Mouse (Mus musculus) small intestine, adult 2 months (tissue): Measurements from ENCODE around the gene St8sia2. TPM values are rescaled to one million over a fixed set of nuclear protein-coding genes. Genes with fewer than 3 reads are reported as not detected.

ENCODE experiments used
- H3K27ac ChIP-seq: fragments of 200-500 bp; 2 replicates; pipeline ENCODE4 v1.5.1; 2012; ENCODE audit warnings: low read depth, low read length, control low read depth, inconsistent platforms; ENCODE audit not compliant: insufficient read depth
- H3K27me3 ChIP-seq: fragments of 200-500 bp; 2 replicates; pipeline ENCODE4 v1.6.1; 2012; ENCODE audit warnings: mild to moderate bottlenecking, moderate library complexity, low read length, inconsistent platforms; ENCODE audit not compliant: control insufficient read depth, insufficient read depth
- H3K36me3 ChIP-seq: fragments of 200-500 bp; 2 replicates; pipeline ENCODE4 v1.6.1; 2012; ENCODE audit warnings: mild to moderate bottlenecking, low read length, control low read depth, inconsistent platforms; ENCODE audit not compliant: control insufficient read depth, insufficient read depth
- H3K4me1 ChIP-seq: fragments of 200-500 bp; 2 replicates; pipeline ENCODE4 v1.6.1; 2012; ENCODE audit warnings: low read length, inconsistent platforms, mixed read lengths; ENCODE audit not compliant: control insufficient read depth, insufficient read depth, insufficient read length
- H3K4me3 ChIP-seq: fragments of 200-500 bp; 2 replicates; pipeline ENCODE4 v1.5.1; 2012; ENCODE audit warnings: low read depth, mild to moderate bottlenecking, control low read depth, inconsistent platforms, low read length, moderate library complexity
- CTCF ChIP-seq: fragments of 200-500 bp; IDR thresholded peaks from 2 replicates; pipeline ENCODE4 v1.5.1; 2012; ENCODE audit warnings: low read depth, mild to moderate bottlenecking, control low read depth, inconsistent platforms, low read length, moderate library complexity, mixed read lengths; ENCODE audit not compliant: insufficient replicate concordance, insufficient read length; ENCODE audit errors: extremely low read depth
- POLR2A ChIP-seq: fragments of 200-500 bp; IDR thresholded peaks from 2 replicates; pipeline ENCODE4 v1.6.1; 2012; ENCODE audit warnings: low read depth, mild to moderate bottlenecking, control low read depth, inconsistent platforms, low read length, moderate library complexity
- WGBS: fragments of 180-500 bp; shearing (Covaris S2); methylation state at CpG from one replicate; pipeline ENCODE4 v1.1.7; 2018; 5-methylcytosine and 5-hydroxymethylcytosine counted together
- polyA plus RNA-seq: library from polyadenylated mRNA; depleted of rRNA; stranded (reverse); fragments of >200 nt; gene quantifications from 2 replicates; pipeline ENCODE4 v1.2.3, GENCODE M21; 2012; rRNA removed

Gene St8sia2
- polyA plus RNA-seq: 0.18 and 0.39 TPM in 2 replicates

DNA sequence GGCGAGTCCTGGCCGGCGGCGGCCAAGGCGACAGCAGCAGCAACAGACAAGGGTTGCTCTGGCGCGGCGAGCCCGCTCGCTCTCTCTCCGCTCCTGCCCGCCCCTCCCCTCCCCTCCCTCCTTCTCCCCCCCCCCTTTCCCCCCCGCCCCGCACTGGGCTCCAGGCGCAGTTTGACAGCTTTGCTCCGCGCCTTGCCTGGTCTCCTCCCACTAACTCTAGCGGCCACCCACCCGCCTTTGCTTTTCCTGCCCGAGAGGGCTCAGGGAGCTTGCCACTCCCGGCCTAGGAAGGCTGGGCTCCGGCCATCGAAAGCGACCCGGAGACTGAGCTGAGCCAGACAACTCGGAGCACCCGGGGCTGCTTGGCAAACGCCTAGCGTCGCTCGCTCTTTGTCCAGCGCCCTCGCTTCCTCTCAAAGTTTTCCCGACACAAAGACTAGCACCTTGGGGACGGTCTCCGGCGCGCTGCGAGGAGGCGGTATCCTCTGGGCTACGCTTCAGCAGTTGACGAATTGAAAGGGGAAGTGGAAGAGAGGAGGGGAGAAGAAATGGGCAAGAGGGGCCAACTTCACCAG lies at the start of gene St8sia2:
St8sia2 (minus strand) TSS at position 90 of the 575 bp plus-strand sequence.
- Histone ChIP-seq H3K36me3 (no peaks in the 10 kb centered on the region), H3K27ac (no peak within 1 kb of the TSS), H3K27me3 (peaks cover 19% of the 10 kb centered on the region), H3K4me1 (peaks cover 4% of the 10 kb centered on the region; the same call in 1 of the 2 replicates), H3K4me3 (peak within 1 kb of the TSS; percentile 58)
- no peak for TF ChIP-seq POLR2A
- no peak for TF ChIP-seq CTCF
- 1% methylated on average over 41 of the region's 42 CpGs for WGBS

DNA sequence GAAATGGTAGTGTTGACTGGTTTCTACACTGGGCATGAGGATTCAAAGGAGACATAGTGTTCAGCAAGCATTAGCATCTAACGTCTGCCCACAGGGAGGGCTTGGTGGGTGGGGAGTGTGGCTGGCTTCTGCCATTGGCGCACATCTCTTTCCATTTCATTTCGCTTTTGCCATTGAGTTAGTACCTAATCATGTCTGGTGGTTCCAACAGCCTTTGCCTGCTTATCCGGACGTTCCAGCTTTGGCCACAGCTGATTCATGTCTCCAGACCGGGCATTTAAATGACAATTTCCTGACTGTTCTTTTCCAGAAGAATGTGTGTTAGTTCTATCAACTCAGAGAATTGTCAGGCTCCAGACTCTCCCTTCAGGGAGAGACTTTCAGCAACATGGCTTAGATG lies 47.6 kb upstream of the St8sia2 start:
- WGBS: 85% methylated on average over 6 of the region's 6 CpGs
- no peak overlapping the region for H3K27ac ChIP-seq
- H3K36me3 ChIP-seq: no peaks in the 10 kb centered on the region
- H3K4me3 ChIP-seq: no peak overlapping the region
- TF ChIP-seq CTCF (no peak), POLR2A (no peak)
- H3K4me1 ChIP-seq: no peaks in the 10 kb centered on the region
- no peaks in the 10 kb centered on the region for H3K27me3 ChIP-seq

DNA sequence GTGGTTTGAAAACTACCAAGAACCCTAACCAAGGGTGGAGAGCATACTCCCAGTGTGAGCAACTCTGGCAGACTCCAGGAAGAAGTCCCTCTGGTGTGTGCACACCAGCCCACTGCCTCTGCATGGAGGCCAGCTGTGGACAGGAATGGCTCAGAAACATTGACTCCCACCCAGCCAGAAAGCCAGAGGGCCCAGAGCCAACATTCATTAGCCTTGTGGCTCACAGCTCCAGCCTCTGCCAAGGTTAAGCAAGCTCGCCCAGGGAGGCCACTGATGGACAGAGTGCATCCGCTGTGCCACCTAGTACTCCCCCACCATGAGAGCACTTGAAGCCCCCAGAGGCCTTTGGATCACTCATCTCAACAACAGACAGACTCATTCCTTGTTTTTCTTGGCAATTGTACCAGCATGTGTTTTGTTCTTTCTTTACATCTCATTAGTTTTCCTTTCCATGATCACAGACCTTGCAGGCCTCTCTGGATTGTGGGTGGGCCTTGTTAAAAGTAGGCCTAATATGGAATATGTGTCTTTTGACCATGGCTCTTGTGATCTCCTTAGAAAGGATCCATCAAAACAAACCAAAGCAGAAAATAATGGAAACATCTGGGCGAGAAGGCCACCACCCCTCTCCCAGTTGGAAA lies 46.9 kb upstream of the St8sia2 start:
- no peaks in the 10 kb centered on the region for H3K27me3 ChIP-seq
- H3K27ac ChIP-seq: no peak overlapping the region
- H3K4me3 ChIP-seq: no peak overlapping the region
- 92% methylated on average over 3 of the region's 3 CpGs for WGBS
- no peak for TF ChIP-seq CTCF
- no peak for TF ChIP-seq POLR2A
- no peaks in the 10 kb centered on the region for H3K36me3 ChIP-seq
- no peaks in the 10 kb centered on the region for H3K4me1 ChIP-seq

DNA sequence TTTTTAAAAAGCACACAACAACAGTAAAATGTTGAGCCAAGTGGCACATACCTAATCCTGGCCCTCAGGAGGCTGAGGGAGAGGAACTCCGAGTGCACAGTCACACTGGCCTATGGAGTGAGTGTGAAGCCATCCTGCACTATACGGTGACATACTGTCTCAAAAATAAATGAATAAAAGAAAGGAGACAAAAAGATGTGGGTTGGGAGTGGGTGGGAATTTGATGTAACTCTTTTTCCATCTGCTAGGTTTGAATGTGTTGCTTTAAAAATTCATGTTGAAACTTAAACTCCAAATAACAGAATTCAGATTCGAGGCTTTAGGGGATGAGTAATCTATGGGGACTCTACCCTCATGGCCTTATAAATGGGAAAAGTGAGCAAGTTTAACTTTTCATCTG lies 46.2 kb upstream of the St8sia2 start:
- TF ChIP-seq POLR2A: no peak
- no peak for TF ChIP-seq CTCF
- Histone ChIP-seq H3K36me3 (no peaks in the 10 kb centered on the region), H3K27ac (no peak overlapping the region), H3K4me3 (no peak overlapping the region), H3K27me3 (no peaks in the 10 kb centered on the region), H3K4me1 (no peaks in the 10 kb centered on the region)
- 76% methylated on average over 3 of the region's 3 CpGs for WGBS

DNA sequence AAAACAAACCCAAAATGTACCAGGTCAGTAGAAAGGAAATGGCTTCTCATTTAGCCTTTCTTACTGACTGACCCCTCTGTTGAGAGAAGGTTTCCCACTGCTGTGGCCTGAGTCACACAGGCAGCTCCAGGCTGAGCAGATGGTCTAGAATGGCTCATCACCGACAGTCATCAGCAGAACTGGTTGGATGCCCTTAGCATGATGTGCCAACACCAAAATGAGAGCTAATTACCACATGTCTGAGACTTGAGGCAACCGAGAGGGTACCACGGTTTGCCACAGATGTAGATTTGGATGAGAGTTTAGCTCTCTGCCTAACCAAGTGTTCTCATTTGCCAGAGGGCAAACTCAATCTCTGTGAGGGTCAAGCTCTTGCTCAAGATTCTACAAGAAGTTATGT lies 42.3 kb upstream of the St8sia2 start:
- H3K4me1 ChIP-seq: no peaks in the 10 kb centered on the region
- 87% methylated on average over 3 of the region's 3 CpGs for WGBS
- no peaks in the 10 kb centered on the region for H3K36me3 ChIP-seq
- TF ChIP-seq POLR2A (no peak), CTCF (no peak)
- no peaks in the 10 kb centered on the region for H3K27me3 ChIP-seq
- H3K27ac ChIP-seq: no peak overlapping the region
- no peak overlapping the region for H3K4me3 ChIP-seq

DNA sequence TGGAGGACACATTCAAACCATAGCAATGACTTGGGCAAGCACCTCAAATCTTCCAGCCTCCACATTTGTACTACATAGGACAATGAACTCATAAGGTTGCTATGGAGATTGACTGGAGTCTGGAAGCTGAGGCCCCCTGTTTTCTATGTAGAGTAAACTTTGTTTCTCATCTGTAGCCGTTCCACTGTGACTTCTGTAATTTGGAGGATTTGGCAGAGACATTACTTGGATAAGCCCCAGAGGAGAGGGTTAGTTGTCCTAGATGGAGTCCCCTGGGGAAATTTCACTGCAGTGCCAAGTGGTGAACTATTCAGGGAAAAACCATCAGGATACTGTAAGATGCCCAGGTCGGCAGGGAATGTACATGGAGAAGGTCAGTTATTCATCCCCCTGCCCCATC lies 34.1 kb upstream of the St8sia2 start:
- Histone ChIP-seq H3K4me3 (no peak overlapping the region), H3K4me1 (no peaks in the 10 kb centered on the region), H3K36me3 (no peaks in the 10 kb centered on the region), H3K27me3 (no peaks in the 10 kb centered on the region), H3K27ac (no peak overlapping the region)
- WGBS: 66% methylated on average over 2 of the region's 2 CpGs
- TF ChIP-seq CTCF (no peak), POLR2A (no peak)

DNA sequence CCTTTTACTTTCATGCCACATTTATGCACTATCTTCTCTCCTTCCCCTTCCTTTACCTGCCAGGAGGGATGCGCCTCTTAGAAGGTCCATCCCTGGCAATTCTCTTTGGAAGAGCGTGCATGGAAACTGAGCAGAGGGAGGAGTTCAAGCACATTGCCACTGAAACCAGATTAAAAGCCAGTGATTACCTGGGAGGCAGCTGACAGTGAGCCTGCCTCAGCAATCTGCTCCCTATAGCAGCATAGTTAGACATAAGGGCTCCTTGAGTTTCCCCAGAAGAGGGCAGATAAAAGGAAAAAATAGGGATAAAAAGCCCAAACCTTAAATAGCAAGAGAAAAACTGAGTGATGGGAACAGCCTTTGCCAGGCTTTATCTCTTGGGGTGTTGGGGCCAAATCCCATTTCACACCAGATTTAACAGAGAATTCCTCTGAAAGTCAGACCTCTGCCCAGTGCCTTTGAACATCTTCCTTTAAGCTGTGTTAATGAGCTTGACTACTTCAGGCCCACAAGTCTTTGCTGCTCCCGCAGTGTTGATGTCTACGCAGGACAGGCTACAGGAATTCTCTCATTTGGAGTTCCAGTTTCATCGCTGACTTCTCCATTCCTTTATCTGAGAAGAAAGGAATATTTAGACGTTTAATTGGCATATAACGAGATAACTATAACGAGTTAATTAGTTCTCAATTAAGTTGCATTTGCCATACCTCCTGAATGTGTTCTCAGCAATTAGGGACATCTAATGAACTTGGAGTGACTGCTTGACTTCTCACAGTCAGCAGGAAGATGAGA lies 31.9 kb upstream of the St8sia2 start:
- no peaks in the 10 kb centered on the region for H3K4me1 ChIP-seq
- H3K36me3 ChIP-seq: no peaks in the 10 kb centered on the region
- no peak overlapping the region for H3K4me3 ChIP-seq
- 84% methylated on average over 8 of the region's 8 CpGs for WGBS
- no peak overlapping the region for H3K27ac ChIP-seq
- H3K27me3 ChIP-seq: no peaks in the 10 kb centered on the region
- TF ChIP-seq CTCF (no peak), POLR2A (no peak)
